Mouse (Mus musculus) olfactory bulb, adult 2 months (tissue): ENCODE measurements around the gene Gm17535.
"Not testable (repeated sequence)": the region's sequence is repeated elsewhere in the genome, so short reads cannot be mapped to it uniquely, and the experiment has no call there.

ENCODE experiments used
- CTCF ChIP-seq: fragments of 200-500 bp; IDR thresholded peaks from 2 replicates; pipeline ENCODE4 v1.5.1; 2012; ENCODE audit warnings: low read depth, mild to moderate bottlenecking, low read length, moderate library complexity; ENCODE audit not compliant: insufficient read depth
- POLR2A ChIP-seq: fragments of 200-500 bp; IDR thresholded peaks from 2 replicates; pipeline ENCODE4 v1.6.1; 2012; ENCODE audit warnings: mild to moderate bottlenecking, low read depth, low read length, moderate library complexity; ENCODE audit not compliant: insufficient read depth

DNA sequence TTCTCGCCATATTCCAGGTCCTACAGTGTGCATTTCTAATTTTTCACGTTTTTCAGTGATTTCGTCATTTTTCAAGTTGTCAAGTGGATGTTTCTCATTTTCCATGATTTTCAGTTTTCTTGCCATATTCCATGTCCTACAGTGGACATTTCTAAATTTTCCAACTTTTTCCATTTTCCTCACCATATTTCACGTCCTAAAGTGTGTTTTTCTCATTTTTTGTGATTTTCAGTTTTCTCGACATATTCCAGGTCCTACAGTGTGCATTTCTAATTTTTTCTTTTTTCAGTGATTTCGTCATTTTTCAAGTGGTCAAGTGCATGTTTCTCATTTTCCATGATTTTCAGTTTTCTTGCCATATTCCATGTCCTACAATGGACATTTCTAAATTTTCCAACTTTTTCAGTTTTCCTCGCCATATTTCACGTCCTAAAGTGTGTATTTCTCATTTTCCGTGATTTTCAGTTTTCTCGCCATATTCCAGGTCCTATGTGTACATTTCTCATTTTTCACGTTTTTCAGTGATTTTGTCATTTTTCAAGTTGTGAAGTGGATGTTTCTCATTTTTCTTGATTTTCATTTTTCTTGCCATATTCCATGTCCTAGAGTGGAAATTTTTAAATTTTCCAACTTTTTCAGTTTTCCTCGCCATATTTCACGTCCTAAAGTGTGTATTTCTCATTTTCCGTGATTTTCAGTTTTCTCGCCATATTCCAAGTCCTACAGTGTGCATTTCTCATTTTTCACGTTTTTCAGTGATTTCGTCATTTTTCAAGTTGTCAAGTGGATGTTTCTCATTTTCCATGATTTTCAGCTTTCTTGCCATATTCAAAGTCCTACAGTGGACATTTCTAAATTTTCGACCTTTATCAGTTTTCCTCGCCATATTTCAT is 14.3 kb upstream of the Gm17535 start:
- not testable (repeated sequence) for TF ChIP-seq POLR2A, CTCF
